22 mouse cellular contexts compared by ENCODE assay signal in genomic region chr13:115316681-115317080, GRCm38 (mm10).
A peak's percentile ranks its signal among the peaks of the same experiment; 100 is the strongest.
DNase-seq lines count a peak whose midpoint lies in the region; ATAC-seq lines count a peak whose summit lies in the region.
"Had no signal": no experiment of that assay in that cellular context is flagged by ENCODE, and none has a peak within 500 bp of the region (broad histone marks: within the 10 kb centered on the region; RNA-seq: fewer than 3 reads in every experiment).

No protein-coding gene starts in this region.

- WGBS in forebrain, embryonic 11.5 days: 90% methylated on average over 3 of the region's 3 CpGs
- WGBS in forebrain, embryonic 13.5 days: 75% methylated on average over 3 of the region's 3 CpGs
- 70% methylated on average over 3 of the region's 3 CpGs for WGBS in limb, embryonic 12.5 days
- 88% methylated on average over 3 of the region's 3 CpGs for WGBS in limb, embryonic 10.5 days
- 86% methylated on average over 3 of the region's 3 CpGs for WGBS in midbrain, embryonic 12.5 days
- WGBS in midbrain, embryonic 16.5 days: 85% methylated on average over 3 of the region's 3 CpGs
- WGBS in limb, embryonic 15.5 days: 80% methylated on average over 3 of the region's 3 CpGs

- no peaks in the 10 kb centered on the region for H3K36me3 ChIP-seq in forebrain, embryonic 11.5 days (ENCODE audit: control insufficient read depth, insufficient read depth, low read length)
- no peaks in the 10 kb centered on the region for H3K36me3 ChIP-seq in forebrain, embryonic 13.5 days (ENCODE audit: poor library complexity, severe bottlenecking)
- no peaks in the 10 kb centered on the region for H3K36me3 ChIP-seq in limb, embryonic 12.5 days
- no peaks in the 10 kb centered on the region for H3K36me3 ChIP-seq in limb, embryonic 10.5 days
- H3K36me3 ChIP-seq in midbrain, embryonic 12.5 days: no peaks in the 10 kb centered on the region
- no peaks in the 10 kb centered on the region for H3K36me3 ChIP-seq in midbrain, embryonic 16.5 days (ENCODE audit: control insufficient read depth, insufficient read depth, low read length)
- H3K36me3 ChIP-seq in limb, embryonic 15.5 days: no peaks in the 10 kb centered on the region
- H3K36me3 ChIP-seq: G1E had no signal

- H3K9me3 ChIP-seq in forebrain, embryonic 11.5 days (ENCODE audit: control insufficient read depth, low read length): no peaks in the 10 kb centered on the region
- H3K9me3 ChIP-seq in forebrain, embryonic 13.5 days (replicated peaks): no peaks in the 10 kb centered on the region
- H3K9me3 ChIP-seq in limb, embryonic 12.5 days: no peaks in the 10 kb centered on the region
- no peaks in the 10 kb centered on the region for H3K9me3 ChIP-seq in limb, embryonic 10.5 days (replicated peaks)
- no peaks in the 10 kb centered on the region for H3K9me3 ChIP-seq in midbrain, embryonic 12.5 days
- H3K9me3 ChIP-seq in midbrain, embryonic 16.5 days (replicated peaks; ENCODE audit: control insufficient read depth, low read length, poor library complexity, severe bottlenecking): no peaks in the 10 kb centered on the region
- no peaks in the 10 kb centered on the region for H3K9me3 ChIP-seq in limb, embryonic 15.5 days
- H3K9me3 ChIP-seq: G1E had no signal

- H3K27me3 ChIP-seq in forebrain, embryonic 11.5 days (ENCODE audit: control insufficient read depth, insufficient read depth, low read length): no peaks in the 10 kb centered on the region
- H3K27me3 ChIP-seq in forebrain, embryonic 13.5 days: no peaks in the 10 kb centered on the region
- no peaks in the 10 kb centered on the region for H3K27me3 ChIP-seq in limb, embryonic 12.5 days
- H3K27me3 ChIP-seq in limb, embryonic 10.5 days (ENCODE audit: low read depth, poor library complexity, severe bottlenecking): no peaks in the 10 kb centered on the region
- no peaks in the 10 kb centered on the region for H3K27me3 ChIP-seq in midbrain, embryonic 12.5 days
- no peaks in the 10 kb centered on the region for H3K27me3 ChIP-seq in midbrain, embryonic 16.5 days (ENCODE audit: control insufficient read depth, insufficient read depth, low read depth, low read length)
- H3K27me3 ChIP-seq in limb, embryonic 15.5 days: no peaks in the 10 kb centered on the region
- H3K27me3 ChIP-seq: CH12.LX had no signal

- H3K27ac ChIP-seq in forebrain, embryonic 11.5 days (ENCODE audit: low read depth, low read length): no peak overlapping the region
- H3K27ac ChIP-seq in forebrain, embryonic 13.5 days: no peak overlapping the region
- H3K27ac ChIP-seq in limb, embryonic 12.5 days: no peak overlapping the region
- no peak overlapping the region for H3K27ac ChIP-seq in limb, embryonic 10.5 days
- H3K27ac ChIP-seq in midbrain, embryonic 12.5 days (replicated peaks): no peak overlapping the region
- no peak overlapping the region for H3K27ac ChIP-seq in midbrain, embryonic 16.5 days (ENCODE audit: low read length)
- no peak overlapping the region for H3K27ac ChIP-seq in limb, embryonic 15.5 days

- no peak overlapping the region for H3K9ac ChIP-seq in forebrain, embryonic 11.5 days (ENCODE audit: low read length)
- H3K9ac ChIP-seq in forebrain, embryonic 13.5 days: no peak overlapping the region
- H3K9ac ChIP-seq in limb, embryonic 12.5 days (replicated peaks): no peak overlapping the region
- H3K9ac ChIP-seq in midbrain, embryonic 12.5 days (replicated peaks): no peak overlapping the region
- no peak overlapping the region for H3K9ac ChIP-seq in midbrain, embryonic 16.5 days (ENCODE audit: low read depth, low read length)
- no peak overlapping the region for H3K9ac ChIP-seq in limb, embryonic 15.5 days

- no peaks in the 10 kb centered on the region for H3K4me1 ChIP-seq in forebrain, embryonic 11.5 days (replicated peaks; ENCODE audit: control insufficient read depth, insufficient read depth, low read length)
- H3K4me1 ChIP-seq in forebrain, embryonic 13.5 days: no peaks in the 10 kb centered on the region
- no peaks in the 10 kb centered on the region for H3K4me1 ChIP-seq in limb, embryonic 12.5 days (replicated peaks)
- no peaks in the 10 kb centered on the region for H3K4me1 ChIP-seq in limb, embryonic 10.5 days
- H3K4me1 ChIP-seq in midbrain, embryonic 12.5 days: no peaks in the 10 kb centered on the region
- H3K4me1 ChIP-seq in midbrain, embryonic 16.5 days (ENCODE audit: control insufficient read depth, insufficient read depth, low read length): no peaks in the 10 kb centered on the region
- no peaks in the 10 kb centered on the region for H3K4me1 ChIP-seq in limb, embryonic 15.5 days

- H3K4me2 ChIP-seq in forebrain, embryonic 11.5 days (ENCODE audit: low read depth, low read length, severe bottlenecking): no peak overlapping the region
- H3K4me2 ChIP-seq in forebrain, embryonic 13.5 days: no peak overlapping the region
- no peak overlapping the region for H3K4me2 ChIP-seq in limb, embryonic 12.5 days
- H3K4me2 ChIP-seq in midbrain, embryonic 12.5 days (replicated peaks): no peak overlapping the region
- H3K4me2 ChIP-seq in midbrain, embryonic 16.5 days (ENCODE audit: low read length): no peak overlapping the region
- H3K4me2 ChIP-seq in limb, embryonic 15.5 days: no peak overlapping the region

- peak; percentile 55; the same call in 1 of the 2 replicates for ATAC-seq in forebrain, embryonic 11.5 days (replicated peaks; ENCODE audit: low FRiP score)
- ATAC-seq in forebrain, embryonic 13.5 days: no peak
- 0 out of 2 replicates have a peak, but pooled peaks have one; percentile 56 for ATAC-seq in limb, embryonic 12.5 days (ENCODE audit: insufficient number of reproducible peaks, insufficient read depth, low FRiP score, low TSS enrichment, low read depth)
- 0 out of 2 replicates have a peak, but pooled peaks have one; percentile 56 for ATAC-seq in midbrain, embryonic 12.5 days (ENCODE audit: low FRiP score, low read depth)
- no peak for ATAC-seq in midbrain, embryonic 16.5 days
- ATAC-seq in limb, embryonic 15.5 days (ENCODE audit: insufficient number of reproducible peaks, low FRiP score, low TSS enrichment, low read depth): peak; percentile 67; the same call in 1 of the 2 replicates
- ATAC-seq: activated CD4-positive, CD25-positive, alpha-beta regulatory T cell, adult 4 months; CD4-positive, CD25-positive, alpha-beta regulatory T cell, adult 4 months; Patski had no signal

- DNase-seq in forebrain, embryonic 11.5 days (ENCODE audit: low spot score): no peak
- no peak for DNase-seq in limb, embryonic 10.5 days (ENCODE audit: low spot score)
- no peak for DNase-seq in frontal cortex, postnatal 25 days (ENCODE audit: low spot score in 2 of 2)
- DNase-seq: adrenal gland, adult 2 months; adrenal gland, adult 8-10 months; adrenal gland, postnatal 10 days; adrenal gland, postnatal 14 days; adrenal gland, postnatal 25 days; adrenal gland, postnatal 36 days; B cell, adult 2 months; cerebellum, adult 11 months; cerebellum, adult 11-12 months had no signal

- H3K4me3 ChIP-seq in forebrain, embryonic 11.5 days (ENCODE audit: low read depth, low read length): no peak overlapping the region
- no peak overlapping the region for H3K4me3 ChIP-seq in forebrain, embryonic 13.5 days
- H3K4me3 ChIP-seq in limb, embryonic 12.5 days (replicated peaks): no peak overlapping the region
- no peak overlapping the region for H3K4me3 ChIP-seq in limb, embryonic 10.5 days
- no peak overlapping the region for H3K4me3 ChIP-seq in midbrain, embryonic 12.5 days
- H3K4me3 ChIP-seq in midbrain, embryonic 16.5 days (ENCODE audit: low read depth, low read length): no peak overlapping the region
- H3K4me3 ChIP-seq in limb, embryonic 15.5 days: no peak overlapping the region

Comparison
In these comparisons a context has a peak if more than half of its experiments do, and no peak if none do; other contexts are left out.
1. ATAC-seq: peak in forebrain, embryonic 11.5 days (single experiment), limb, embryonic 12.5 days (single experiment), midbrain, embryonic 12.5 days (single experiment) and limb, embryonic 15.5 days (single experiment); none in forebrain, embryonic 13.5 days (single experiment) and midbrain, embryonic 16.5 days (single experiment).